Mouse (Mus musculus): ENCODE measurements at regions not wholly inside any gene's neighbourhood (a gene's known extent, or its start where the extent isn't known, plus 50 kb on each side); places are given as distances from the start of the nearest gene placed in this dataset.
"Not testable (repeated sequence)": the region's sequence is repeated elsewhere in the genome, so short reads cannot be mapped to it uniquely, and the experiment has no call there.

- CTCF ChIA-PET, result interaction anchor here (0.6 kb wide), 1 partner anchor 25 kb away, joined by 5 read pairs; no protein-coding TSS in a partner anchor
Measured at GRCm38 (mm10) chr13:82562576-82562975, 779.7 kb downstream of the Cetn3 start.

GRCm38 (mm10) chr13:82570925-82571324 lies 788.0 kb downstream of the Cetn3 start:
- CTCF ChIA-PET, result no interaction called here

- CTCF ChIA-PET, result interaction anchor here (0.6 kb wide), 1 partner anchor 69 kb away, joined by 4 read pairs; no protein-coding TSS in a partner anchor
Measured at GRCm38 (mm10) chr13:82577937-82578336, 795.1 kb downstream of the Cetn3 start.

- CTCF ChIA-PET, result no interaction called here
Measured at GRCm38 (mm10) chr13:82586335-82586734, 803.5 kb downstream of the Cetn3 start.

GRCm38 (mm10) chr13:82593831-82594230 lies 811.0 kb downstream of the Cetn3 start:
- CTCF ChIA-PET, result no interaction called here

GRCm38 (mm10) chr13:82595566-82595965 lies 812.7 kb downstream of the Cetn3 start:
- CTCF ChIA-PET, result no interaction called here

- CTCF ChIA-PET, result not testable (repeated sequence)
Measured at GRCm38 (mm10) chr13:82605868-82606267, 823.0 kb downstream of the Cetn3 start.

- CTCF ChIA-PET, result no interaction called here
Measured at GRCm38 (mm10) chr13:82619005-82619653, 836.3 kb downstream of the Cetn3 start.

- CTCF ChIA-PET, result no interaction called here
Measured at GRCm38 (mm10) chr13:82620036-82620435, 837.2 kb downstream of the Cetn3 start.

GRCm38 (mm10) chr13:82620749-82621148 lies 837.9 kb downstream of the Cetn3 start:
- CTCF ChIA-PET, result no interaction called here

GRCm38 (mm10) chr13:82628727-82629126 lies 845.9 kb downstream of the Cetn3 start:
- CTCF ChIA-PET, result not testable (repeated sequence)
